Mouse (Mus musculus) spleen, adult 2 months (tissue): Measurements from ENCODE around the gene Tcf7. TPM values are rescaled to one million over a fixed set of nuclear protein-coding genes. Genes with fewer than 3 reads are reported as not detected.

Experiments used
- DNase-seq, 2 experiments: peaks; one replicate each; pipeline versions ENCODE4 v3.0.0 to v3.0.0-alpha.2; 2012 to 2021; ENCODE audit warnings: low spot score in 2 of 2, low read depth in 1 of 2
- H3K27ac ChIP-seq: fragments of 200-500 bp; 2 replicates; pipeline ENCODE4 v1.5.1; 2012; ENCODE audit warnings: low read length, inconsistent platforms; ENCODE audit not compliant: insufficient read depth
- H3K27me3 ChIP-seq: fragments of 200-500 bp; 2 replicates; pipeline ENCODE4 v1.6.1; 2012; ENCODE audit warnings: mild to moderate bottlenecking, moderate library complexity, low read length, inconsistent platforms; ENCODE audit not compliant: control insufficient read depth, insufficient read depth
- H3K36me3 ChIP-seq: fragments of 200-500 bp; 2 replicates; pipeline ENCODE4 v1.6.1; 2012; ENCODE audit warnings: mild to moderate bottlenecking, low read length, inconsistent platforms; ENCODE audit not compliant: control insufficient read depth, insufficient read depth
- H3K4me1 ChIP-seq: fragments of 200-500 bp; 2 replicates; pipeline ENCODE4 v1.6.1; 2011; ENCODE audit warnings: inconsistent platforms; ENCODE audit not compliant: control insufficient read depth, insufficient read depth, insufficient read length
- H3K4me3 ChIP-seq: fragments of 200-500 bp; 2 replicates; pipeline ENCODE4 v1.5.1; 2011; ENCODE audit warnings: mild to moderate bottlenecking, inconsistent platforms; ENCODE audit not compliant: insufficient read depth, insufficient read length; ENCODE audit errors: extremely low read depth
- CTCF ChIP-seq: fragments of 200-500 bp; IDR thresholded peaks from 2 replicates; pipeline ENCODE4 v1.5.1; 2011; ENCODE audit warnings: mild to moderate bottlenecking, inconsistent platforms; ENCODE audit not compliant: insufficient read depth, insufficient read length, insufficient replicate concordance; ENCODE audit errors: extremely low read depth
- POLR2A ChIP-seq: fragments of 200-500 bp; IDR thresholded peaks from 2 replicates; pipeline ENCODE4 v1.6.1; 2011; ENCODE audit warnings: low read depth, low read length, inconsistent platforms
- WGBS: fragments of 180-500 bp; shearing (Covaris S2); methylation state at CpG from one replicate; pipeline ENCODE4 v1.1.7; 2018; 5-methylcytosine and 5-hydroxymethylcytosine counted together
- polyA plus RNA-seq: library from polyadenylated mRNA; depleted of rRNA; stranded (reverse); fragments of >200 nt; gene quantifications from 2 replicates; pipeline ENCODE4 v1.2.3, GENCODE M21; 2012

Tcf7 gene
- polyA plus RNA-seq, 1 experiment, result 139 TPM

GRCm38 (mm10) chr11:52299687-52300086 lies 16.9 kb upstream of the Tcf7 start:
- peaks cover 6% of the 10 kb centered on the region; the same call in 1 of the 2 replicates for H3K4me1 ChIP-seq
- peak overlapping the region; percentile 84 for H3K27ac ChIP-seq
- 56% methylated on average over 7 of the region's 7 CpGs for WGBS
- DNase-seq, result peak; percentile 35 to 53
- H3K27me3 ChIP-seq, result no peaks in the 10 kb centered on the region
- peak overlapping the region; percentile 33; the same call in 1 of the 2 replicates for H3K4me3 ChIP-seq
- H3K36me3 ChIP-seq, result no peaks in the 10 kb centered on the region
- TF ChIP-seq POLR2A (peak; percentile 27; the same call in 1 of the 2 replicates), CTCF (no peak)

- Histone ChIP-seq H3K4me1 (peaks cover 6% of the 10 kb centered on the region; the same call in 1 of the 2 replicates), H3K36me3 (no peaks in the 10 kb centered on the region), H3K27me3 (no peaks in the 10 kb centered on the region), H3K27ac (peak overlapping the region; percentile 84), H3K4me3 (no peak overlapping the region)
- no peak for TF ChIP-seq POLR2A
- TF ChIP-seq CTCF, result no peak
- no peak for DNase-seq
- WGBS, result 66% methylated on average over 9 of the region's 9 CpGs
Measured at GRCm38 (mm10) chr11:52298955-52299354, 16.1 kb upstream of the Tcf7 start.

GRCm38 (mm10) chr11:52297352-52297751 lies 14.5 kb upstream of the Tcf7 start:
- no peaks in the 10 kb centered on the region for H3K27me3 ChIP-seq
- H3K27ac ChIP-seq, result no peak overlapping the region
- no peaks in the 10 kb centered on the region for H3K36me3 ChIP-seq
- TF ChIP-seq CTCF, result peak; percentile 94
- no peak for TF ChIP-seq POLR2A
- WGBS, result 12% methylated on average over 9 of the region's 9 CpGs
- peaks cover 10% of the 10 kb centered on the region; the same call in 1 of the 2 replicates for H3K4me1 ChIP-seq
- peak in 1 of 2 experiments; percentile 70 for DNase-seq
- no peak overlapping the region for H3K4me3 ChIP-seq

GRCm38 (mm10) chr11:52294103-52294502 lies 11.3 kb upstream of the Tcf7 start:
- Histone ChIP-seq H3K27ac (peak overlapping the region; percentile 59), H3K36me3 (no peaks in the 10 kb centered on the region), H3K27me3 (no peaks in the 10 kb centered on the region), H3K4me1 (peaks cover 5% of the 10 kb centered on the region; the same call in 1 of the 2 replicates), H3K4me3 (no peak overlapping the region)
- TF ChIP-seq POLR2A (no peak), CTCF (no peak)
- no peak for DNase-seq
- WGBS, result 74% methylated on average over 9 of the region's 9 CpGs

- H3K27ac ChIP-seq, result no peak overlapping the region
- DNase-seq, result no peak
- H3K36me3 ChIP-seq, result no peaks in the 10 kb centered on the region
- H3K4me3 ChIP-seq, result no peak overlapping the region
- no peaks in the 10 kb centered on the region for H3K27me3 ChIP-seq
- WGBS, result 69% methylated on average over 6 of the region's 6 CpGs
- peaks cover 4% of the 10 kb centered on the region; the same call in 1 of the 2 replicates for H3K4me1 ChIP-seq
- TF ChIP-seq POLR2A, result no peak
Measured at GRCm38 (mm10) chr11:52292894-52293293, 10.1 kb upstream of the Tcf7 start.

- no peak for TF ChIP-seq CTCF
- no peak for TF ChIP-seq POLR2A
Measured at GRCm38 (mm10) chr11:52292346-52292745, 9.5 kb upstream of the Tcf7 start.

GRCm38 (mm10) chr11:52286958-52287305 lies 4.1 kb upstream of the Tcf7 start:
- Histone ChIP-seq H3K36me3 (no peaks in the 10 kb centered on the region), H3K4me3 (no peak overlapping the region), H3K4me1 (peaks cover 11% of the 10 kb centered on the region; the same call in 1 of the 2 replicates), H3K27me3 (peaks cover 10% of the 10 kb centered on the region), H3K27ac (no peak overlapping the region)
- WGBS, result 66% methylated on average over 4 of the region's 4 CpGs
- no peak for DNase-seq
- no peak for TF ChIP-seq CTCF
- no peak for TF ChIP-seq POLR2A

More at GRCm38 (mm10) chr11:52292346-52292745, 9.5 kb upstream of the Tcf7 start:
- no peak overlapping the region for H3K27ac ChIP-seq
- H3K27me3 ChIP-seq, result no peaks in the 10 kb centered on the region
- no peak for DNase-seq
- peaks cover 4% of the 10 kb centered on the region; the same call in 1 of the 2 replicates for H3K4me1 ChIP-seq
- 41% methylated on average over 7 of the region's 7 CpGs for WGBS
- H3K36me3 ChIP-seq, result no peaks in the 10 kb centered on the region
- no peak overlapping the region for H3K4me3 ChIP-seq
